Mouse (Mus musculus) spleen, adult 2 months (tissue): ENCODE data around the gene Nup93.

Experiments
- CTCF ChIP-seq: fragments of 200-500 bp; IDR thresholded peaks from 2 replicates; pipeline ENCODE4 v1.5.1; 2011; ENCODE audit warnings: mild to moderate bottlenecking, inconsistent platforms; ENCODE audit not compliant: insufficient read depth, insufficient read length, insufficient replicate concordance; ENCODE audit errors: extremely low read depth
- POLR2A ChIP-seq: fragments of 200-500 bp; IDR thresholded peaks from 2 replicates; pipeline ENCODE4 v1.6.1; 2011; ENCODE audit warnings: low read depth, low read length, inconsistent platforms

DNA sequence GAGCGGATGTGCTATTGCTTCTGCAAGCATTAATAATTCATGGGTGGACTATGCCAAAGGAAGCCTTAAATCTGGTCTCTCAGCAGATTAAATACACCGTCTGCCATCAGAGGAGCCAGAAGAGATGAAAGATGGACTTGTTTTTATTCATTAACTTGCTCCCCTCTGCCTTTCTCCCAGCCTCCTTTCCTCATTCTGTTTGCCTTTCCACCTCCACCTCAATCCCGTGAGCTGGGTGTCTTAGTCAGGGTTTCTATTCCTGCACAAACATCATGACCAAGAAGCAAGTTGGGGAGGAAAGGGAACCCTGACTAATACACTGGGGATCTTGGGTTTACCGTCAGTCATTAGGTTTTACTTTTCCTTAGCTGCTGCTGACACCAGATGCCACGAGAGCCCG, 44.5 kb downstream of the Nup93 start:
- no peak for TF ChIP-seq CTCF
- no peak for TF ChIP-seq POLR2A
